In the genomic region with DNA sequence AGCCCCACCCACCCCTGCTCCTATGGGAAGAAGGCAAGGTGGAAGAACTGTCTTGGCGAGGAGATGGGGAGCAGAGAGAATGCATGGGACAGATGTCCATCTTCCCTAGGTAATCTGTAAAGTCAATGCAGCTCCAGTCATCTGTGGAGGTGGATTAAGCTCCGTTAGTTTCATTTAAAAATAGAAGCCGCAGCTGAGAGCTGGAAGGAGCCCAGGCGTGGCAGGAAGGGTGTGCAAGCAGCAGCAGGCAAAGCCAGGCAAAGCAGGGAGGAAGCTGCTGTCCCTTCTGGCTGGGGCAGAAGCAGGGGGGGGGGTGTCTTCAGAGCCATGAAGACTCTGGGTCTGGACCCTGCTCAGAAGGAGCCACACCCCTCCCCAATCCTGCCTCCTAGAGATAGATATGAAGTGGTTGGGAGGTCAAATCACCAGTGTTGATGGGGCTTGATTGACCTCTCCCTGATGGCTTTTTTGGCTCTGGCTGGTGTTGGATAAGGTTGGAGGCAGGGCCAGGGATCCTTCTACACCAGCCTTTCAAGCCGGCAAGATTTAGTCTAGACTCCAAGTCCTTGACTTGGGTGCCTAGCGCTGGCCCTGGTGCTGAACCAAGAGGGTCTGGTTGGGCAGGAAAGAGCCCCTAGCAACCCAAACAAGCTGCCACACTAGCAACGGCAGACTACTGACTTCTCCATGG, we compare ENCODE assay signal across 11 mouse cellular contexts. TPM values are rescaled to one million over a fixed set of nuclear protein-coding genes. Genes with fewer than 3 reads are reported as not detected.
A peak's percentile ranks its signal among the peaks of the same experiment; 100 is the strongest.
DNase-seq lines count a peak whose midpoint lies in the region; ATAC-seq and TF ChIP-seq lines count a peak whose summit lies in the region.
"Had no signal": no experiment of that assay in that cellular context is flagged by ENCODE, and none has a peak within 500 bp of the region (broad histone marks: within the 10 kb centered on the region; RNA-seq: fewer than 3 reads in every experiment).

No protein-coding gene starts in this region.

- no peak for TF ChIP-seq CTCF in lung, embryonic 14.5 days (IDR thresholded peaks at IDR 0.05; ENCODE audit: low read depth)

- no peaks in the 10 kb centered on the region for H3K36me3 ChIP-seq in lung, embryonic 14.5 days (ENCODE audit: insufficient read depth)
- H3K36me3 ChIP-seq in liver, embryonic 13.5 days, result no peaks in the 10 kb centered on the region
- H3K36me3 ChIP-seq in heart, embryonic 11.5 days (ENCODE audit: control insufficient read depth, insufficient read depth, low read length), result no peaks in the 10 kb centered on the region
- H3K36me3 ChIP-seq: forebrain, embryonic 15.5 days; midbrain, embryonic 13.5 days had no signal

- DNase-seq in embryo, embryonic 10 days (ENCODE audit: low spot score), result peak; percentile 67
- DNase-seq in embryo, embryonic 9.5 days (ENCODE audit: extremely low spot score), result no peak
- peak; percentile 77 for DNase-seq in lung, embryonic 14.5 days
- DNase-seq in lung, adult 18-20 months, result no peak
- DNase-seq in liver, embryonic 13.5 days, result peak; percentile 61
- no peak for DNase-seq in adrenal gland, postnatal 25 days
- DNase-seq: adrenal gland, postnatal 14 days had no signal

- H3K4me1 ChIP-seq in lung, embryonic 14.5 days (ENCODE audit: insufficient read depth), result no peaks in the 10 kb centered on the region
- H3K4me1 ChIP-seq in liver, embryonic 13.5 days (replicated peaks), result peaks cover 34% of the 10 kb centered on the region
- peaks cover 23% of the 10 kb centered on the region for H3K4me1 ChIP-seq in heart, embryonic 11.5 days (ENCODE audit: control insufficient read depth, insufficient read depth, low read length)
- H3K4me1 ChIP-seq: forebrain, embryonic 15.5 days had no signal

- no peak overlapping the region for H3K4me2 ChIP-seq in lung, embryonic 14.5 days
- no peak overlapping the region for H3K4me2 ChIP-seq in liver, embryonic 13.5 days
- H3K4me2 ChIP-seq in heart, embryonic 11.5 days, result no peak overlapping the region
- H3K4me2 ChIP-seq: forebrain, embryonic 15.5 days; midbrain, embryonic 13.5 days had no signal

- 52% methylated on average over 7 of the region's 7 CpGs for WGBS in lung, embryonic 14.5 days
- WGBS in liver, embryonic 13.5 days (ENCODE audit: insufficient replicate concordance), result 39% methylated on average over 7 of the region's 7 CpGs
- WGBS in heart, embryonic 11.5 days (ENCODE audit: insufficient replicate concordance), result 49% methylated on average over 7 of the region's 7 CpGs

- ATAC-seq in lung, embryonic 14.5 days (ENCODE audit: insufficient read depth), result no peak
- peak; percentile 64 for ATAC-seq in common myeloid progenitor, adult 5-6 weeks (replicated peaks; ENCODE audit: low read depth, poor library complexity, severe bottlenecking)
- ATAC-seq in liver, embryonic 13.5 days (ENCODE audit: low read depth), result no peak
- ATAC-seq in heart, embryonic 11.5 days (replicated peaks; ENCODE audit: insufficient number of reproducible peaks, low FRiP score, low TSS enrichment), result no peak
- ATAC-seq: forebrain, embryonic 15.5 days; midbrain, embryonic 13.5 days had no signal

- H3K9me3 ChIP-seq in lung, embryonic 14.5 days (ENCODE audit: low read depth, low read length), result no peaks in the 10 kb centered on the region
- H3K9me3 ChIP-seq in liver, embryonic 13.5 days (replicated peaks), result no peaks in the 10 kb centered on the region
- H3K9me3 ChIP-seq in heart, embryonic 11.5 days (replicated peaks; ENCODE audit: control insufficient read depth, low read length), result no peaks in the 10 kb centered on the region
- H3K9me3 ChIP-seq: forebrain, embryonic 15.5 days; midbrain, embryonic 13.5 days had no signal

- no peaks in the 10 kb centered on the region for H3K27me3 ChIP-seq in lung, embryonic 14.5 days (ENCODE audit: insufficient read depth, low read length)
- peaks cover 6% of the 10 kb centered on the region for H3K27me3 ChIP-seq in liver, embryonic 13.5 days
- H3K27me3 ChIP-seq in heart, embryonic 11.5 days (ENCODE audit: control insufficient read depth, insufficient read depth, low read length), result peaks cover 3% of the 10 kb centered on the region; the same call in 1 of the 2 replicates
- H3K27me3 ChIP-seq: forebrain, embryonic 15.5 days; midbrain, embryonic 13.5 days had no signal

- no peak overlapping the region for H3K4me3 ChIP-seq in lung, embryonic 14.5 days (ENCODE audit: low read depth, low read length)
- H3K4me3 ChIP-seq in liver, embryonic 13.5 days (replicated peaks), result no peak overlapping the region
- H3K4me3 ChIP-seq in heart, embryonic 11.5 days (ENCODE audit: low read depth, low read length), result no peak overlapping the region
- H3K4me3 ChIP-seq: forebrain, embryonic 15.5 days; midbrain, embryonic 13.5 days had no signal

- H3K27ac ChIP-seq in lung, embryonic 14.5 days (ENCODE audit: low read depth), result no peak overlapping the region
- no peak overlapping the region for H3K27ac ChIP-seq in liver, embryonic 13.5 days
- no peak overlapping the region for H3K27ac ChIP-seq in heart, embryonic 11.5 days (ENCODE audit: low read depth, low read length)
- H3K27ac ChIP-seq: forebrain, embryonic 15.5 days; midbrain, embryonic 13.5 days had no signal

- H3K9ac ChIP-seq in lung, embryonic 14.5 days, result no peak overlapping the region
- no peak overlapping the region for H3K9ac ChIP-seq in liver, embryonic 13.5 days
- no peak overlapping the region for H3K9ac ChIP-seq in heart, embryonic 11.5 days (ENCODE audit: low read depth, low read length)
- H3K9ac ChIP-seq: forebrain, embryonic 15.5 days; midbrain, embryonic 13.5 days had no signal

RNA-seq across cellular contexts. Expression of a gene that starts 9.8 kb away (rescaled TPM):
- not detected in 2 replicates for polyA plus RNA-seq in lung, embryonic 14.5 days (2014; fragmentation: Nextera tagmentation; extraction: Ambion mirVana)
- 1.1 and 4.9 TPM in 2 replicates for total RNA-seq in common myeloid progenitor, adult 5-6 weeks (2017)
- polyA plus RNA-seq in liver, embryonic 13.5 days (2015; fragmentation: Nextera tagmentation; extraction: Ambion mirVana), result 0.36 and 0.48 TPM in 2 replicates
- 0.70 TPM in 1 of 2 replicates, not detected in the other for total RNA-seq in adrenal gland, postnatal 25 days (2021)
- 0.69 TPM in 1 of 2 replicates, not detected in the other for polyA plus RNA-seq in heart, embryonic 11.5 days (2014; fragmentation: Nextera tagmentation; extraction: Ambion mirVana)
- total RNA-seq: adrenal gland, postnatal 14 days had no signal

RNA-seq across cellular contexts. Expression of a gene that starts 28.6 kb away (rescaled TPM):
- 7.3 and 8.0 TPM in 2 replicates for polyA plus RNA-seq in lung, embryonic 14.5 days (2014; fragmentation: Nextera tagmentation; extraction: Ambion mirVana)
- not detected in 2 replicates for total RNA-seq in common myeloid progenitor, adult 5-6 weeks (2017)
- 0.39 and 0.40 TPM in 2 replicates for polyA plus RNA-seq in liver, embryonic 13.5 days (2015; fragmentation: Nextera tagmentation; extraction: Ambion mirVana)
- 23.0 and 25.2 TPM in 2 replicates for total RNA-seq in adrenal gland, postnatal 25 days (2021)
- 8.8 and 11.2 TPM in 2 replicates for polyA plus RNA-seq in heart, embryonic 11.5 days (2014; fragmentation: Nextera tagmentation; extraction: Ambion mirVana)

RNA-seq across cellular contexts. Expression of a gene that starts 37.7 kb away (rescaled TPM):
- 58.3 and 61.0 TPM in 2 replicates for polyA plus RNA-seq in lung, embryonic 14.5 days (2014; fragmentation: Nextera tagmentation; extraction: Ambion mirVana)
- total RNA-seq in common myeloid progenitor, adult 5-6 weeks (2017), result 16.8 and 30.8 TPM in 2 replicates
- 51.4 and 51.5 TPM in 2 replicates for polyA plus RNA-seq in liver, embryonic 13.5 days (2015; fragmentation: Nextera tagmentation; extraction: Ambion mirVana)
- 199 and 209 TPM in 2 replicates for total RNA-seq in adrenal gland, postnatal 25 days (2021)
- polyA plus RNA-seq in heart, embryonic 11.5 days (2014; fragmentation: Nextera tagmentation; extraction: Ambion mirVana), result 125 and 126 TPM in 2 replicates

RNA-seq across cellular contexts. Expression of a gene that starts 37.7 kb away (rescaled TPM):
- 96.0 and 105 TPM in 2 replicates for polyA plus RNA-seq in lung, embryonic 14.5 days (2014; fragmentation: Nextera tagmentation; extraction: Ambion mirVana)
- 32.4 and 34.1 TPM in 2 replicates for total RNA-seq in common myeloid progenitor, adult 5-6 weeks (2017)
- polyA plus RNA-seq in liver, embryonic 13.5 days (2015; fragmentation: Nextera tagmentation; extraction: Ambion mirVana), result 66.7 and 68.0 TPM in 2 replicates
- 112 and 175 TPM in 2 replicates for total RNA-seq in adrenal gland, postnatal 25 days (2021)
- polyA plus RNA-seq in heart, embryonic 11.5 days (2014; fragmentation: Nextera tagmentation; extraction: Ambion mirVana), result 97.0 and 97.5 TPM in 2 replicates

RNA-seq across cellular contexts. Expression of a gene that starts 55.0 kb away (rescaled TPM):
- not detected in 2 replicates for polyA plus RNA-seq in lung, embryonic 14.5 days (2014; fragmentation: Nextera tagmentation; extraction: Ambion mirVana)
- total RNA-seq in common myeloid progenitor, adult 5-6 weeks (2017), result not detected in 2 replicates
- polyA plus RNA-seq in liver, embryonic 13.5 days (2015; fragmentation: Nextera tagmentation; extraction: Ambion mirVana), result 0.24 and 0.27 TPM in 2 replicates
- not detected in 2 replicates for total RNA-seq in adrenal gland, postnatal 25 days (2021)
- not detected in 2 replicates for polyA plus RNA-seq in heart, embryonic 11.5 days (2014; fragmentation: Nextera tagmentation; extraction: Ambion mirVana)
- polyA plus RNA-seq: forebrain, embryonic 15.5 days; midbrain, embryonic 13.5 days had no signal

Comparison
In these comparisons a context has a peak if more than half of its experiments do, and no peak if none do; other contexts are left out.
1. DNase-seq: peak in embryo, embryonic 10 days (single experiment), lung, embryonic 14.5 days (single experiment) and liver, embryonic 13.5 days (single experiment); none in embryo, embryonic 9.5 days (single experiment), lung, adult 18-20 months (0 of 2) and adrenal gland, postnatal 25 days (single experiment).